Mouse (Mus musculus): ENCODE results near the gene Chil1. TPM values are rescaled to one million over a fixed set of nuclear protein-coding genes. Genes with fewer than 3 reads are reported as not detected.

Chil1 gene
- polyA plus RNA-seq, 1 experiment from 2014 or later, result 4.4 TPM

DNA sequence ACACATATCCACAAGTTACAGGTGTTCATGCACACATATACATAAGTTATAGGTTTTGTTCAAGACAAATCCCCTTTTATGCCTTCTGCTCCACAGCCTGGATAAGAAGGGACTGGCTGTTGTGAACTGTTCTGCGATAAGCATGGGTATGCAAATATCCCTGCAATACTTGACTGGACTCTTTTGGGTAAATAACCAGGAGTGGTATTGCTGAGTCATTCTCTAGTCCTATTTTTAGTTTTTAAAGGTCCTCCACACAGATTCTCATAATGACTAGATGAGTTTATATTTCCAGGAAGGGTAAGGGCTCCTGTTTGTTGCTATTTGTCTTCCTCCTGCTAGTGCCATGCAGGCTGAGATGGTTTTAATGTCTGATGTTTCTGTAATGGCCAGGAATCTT, 39.2 kb downstream of the Chil1 start:
- no peak for ATAC-seq (ENCODE audit: insufficient number of reproducible peaks, insufficient read depth, low FRiP score, low TSS enrichment, low read depth)
- Histone ChIP-seq H3K27ac (no peak overlapping the region), H3K4me3 (replicated peaks) (no peak overlapping the region), H3K9me3 (no peaks in the 10 kb centered on the region), H3K36me3 (no peaks in the 10 kb centered on the region), H3K4me1 (replicated peaks) (peaks cover 15% of the 10 kb centered on the region; the same call in 1 of the 2 replicates), H3K9ac (replicated peaks) (no peak overlapping the region), H3K4me2 (no peak overlapping the region), H3K27me3 (peaks cover 5% of the 10 kb centered on the region)
- 94% methylated on average over 1 of the region's 1 CpGs for WGBS

DNA sequence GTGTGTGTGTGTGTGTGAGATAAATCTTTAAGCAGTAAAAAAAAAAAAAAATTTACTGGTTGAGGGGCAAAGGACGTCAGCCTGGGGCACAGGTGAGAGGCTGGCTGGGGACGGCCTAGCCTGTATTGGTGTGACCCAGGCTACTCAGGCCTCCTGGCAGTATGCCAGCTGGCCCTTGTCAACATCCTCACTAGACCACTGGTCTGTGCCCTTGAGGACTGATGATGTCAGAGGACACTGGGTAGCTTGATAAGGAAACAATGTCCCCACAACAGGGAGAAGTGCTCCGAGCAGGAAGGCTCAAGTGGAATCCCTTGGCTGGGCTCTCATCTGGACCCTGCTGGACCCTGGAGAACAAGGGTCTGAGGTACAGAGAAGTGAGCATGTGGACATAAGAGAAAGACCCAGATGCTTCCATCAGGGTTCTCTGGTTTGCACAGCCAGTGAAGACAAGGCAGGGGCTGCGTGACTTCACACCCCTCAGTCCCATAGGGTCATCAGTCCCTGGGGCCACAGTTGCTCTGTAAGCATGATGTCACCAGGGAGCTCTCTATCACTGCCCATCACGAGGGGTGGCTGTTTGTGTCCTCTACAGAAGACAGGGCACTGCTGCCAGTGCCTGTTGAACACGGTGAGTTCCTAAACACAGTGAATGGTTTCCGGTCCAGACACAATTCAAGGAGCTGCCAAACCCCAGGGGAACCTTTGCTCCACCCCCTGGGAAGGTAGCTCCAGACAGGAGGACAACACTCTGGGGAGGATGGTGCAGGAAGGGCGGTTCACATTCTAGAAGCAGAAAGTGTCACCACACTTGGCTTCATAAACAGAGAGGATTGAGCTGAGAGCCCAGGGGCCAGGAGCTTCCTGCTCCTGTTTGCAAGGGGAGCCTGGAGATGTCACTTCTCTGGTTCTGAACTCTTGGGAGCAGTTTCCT, 40.4 kb downstream of the Chil1 start:
- H3K9me3 ChIP-seq, result no peaks in the 10 kb centered on the region
- H3K4me2 ChIP-seq, result no peak overlapping the region
- WGBS, result 58% methylated on average over 8 of the region's 8 CpGs
- H3K4me1 ChIP-seq (replicated peaks), result 0 out of 2 replicates have a peak, but pooled peaks cover 6% of the 10 kb centered on the region
- H3K4me3 ChIP-seq (replicated peaks), result no peak overlapping the region
- H3K27ac ChIP-seq, result no peak overlapping the region
- ATAC-seq (ENCODE audit: insufficient number of reproducible peaks, insufficient read depth, low FRiP score, low TSS enrichment, low read depth), result no peak
- H3K9ac ChIP-seq (replicated peaks), result no peak overlapping the region
- peaks cover 5% of the 10 kb centered on the region for H3K27me3 ChIP-seq
- no peaks in the 10 kb centered on the region for H3K36me3 ChIP-seq

- whole genome bisulfite sequencing, result 87% methylated on average over 12 of the region's 12 CpGs
- Histone ChIP-seq H3K27ac (no peak overlapping the region), H3K36me3 (no peaks in the 10 kb centered on the region), H3K9me3 (no peaks in the 10 kb centered on the region), H3K4me3 (replicated peaks) (no peak overlapping the region), H3K27me3 (peaks cover 5% of the 10 kb centered on the region), H3K4me2 (no peak overlapping the region), H3K4me1 (replicated peaks) (0 out of 2 replicates have a peak, but pooled peaks cover 3% of the 10 kb centered on the region), H3K9ac (replicated peaks) (no peak overlapping the region)
- no peak for ATAC-seq (ENCODE audit: insufficient number of reproducible peaks, insufficient read depth, low FRiP score, low TSS enrichment, low read depth)
Observed at GRCm38 (mm10) chr1:134224649-134225227, 42.8 kb downstream of the Chil1 start.

GRCm38 (mm10) chr1:134225375-134225774, 43.4 kb downstream of the Chil1 start:
- no peak overlapping the region for H3K4me3 ChIP-seq (replicated peaks)
- no peak overlapping the region for H3K9ac ChIP-seq (replicated peaks)
- H3K27me3 ChIP-seq, result peaks cover 5% of the 10 kb centered on the region
- no peak for ATAC-seq (ENCODE audit: insufficient number of reproducible peaks, insufficient read depth, low FRiP score, low TSS enrichment, low read depth)
- no peak overlapping the region for H3K4me2 ChIP-seq
- H3K4me1 ChIP-seq (replicated peaks), result 0 out of 2 replicates have a peak, but pooled peaks cover 3% of the 10 kb centered on the region
- no peak overlapping the region for H3K27ac ChIP-seq
- H3K9me3 ChIP-seq, result no peaks in the 10 kb centered on the region
- WGBS, result 87% methylated on average over 5 of the region's 5 CpGs
- no peaks in the 10 kb centered on the region for H3K36me3 ChIP-seq

GRCm38 (mm10) chr1:134226739-134227138, 44.8 kb downstream of the Chil1 start:
- Histone ChIP-seq H3K9me3 (no peaks in the 10 kb centered on the region), H3K4me1 (replicated peaks) (0 out of 2 replicates have a peak, but pooled peaks cover 3% of the 10 kb centered on the region), H3K4me3 (replicated peaks) (no peak overlapping the region), H3K36me3 (no peaks in the 10 kb centered on the region), H3K4me2 (no peak overlapping the region), H3K27ac (no peak overlapping the region), H3K9ac (replicated peaks) (no peak overlapping the region), H3K27me3 (peaks cover 5% of the 10 kb centered on the region)
- ATAC-seq (ENCODE audit: insufficient number of reproducible peaks, insufficient read depth, low FRiP score, low TSS enrichment, low read depth), result no peak
- 75% methylated on average over 8 of the region's 8 CpGs for WGBS

- no peak overlapping the region for H3K27ac ChIP-seq
- 73% methylated on average over 5 of the region's 5 CpGs for WGBS
- no peak for ATAC-seq (ENCODE audit: insufficient number of reproducible peaks, insufficient read depth, low FRiP score, low TSS enrichment, low read depth)
- no peaks in the 10 kb centered on the region for H3K36me3 ChIP-seq
- H3K4me2 ChIP-seq, result no peak overlapping the region
- no peak overlapping the region for H3K4me3 ChIP-seq (replicated peaks)
- H3K27me3 ChIP-seq, result peaks cover 29% of the 10 kb centered on the region
- no peaks in the 10 kb centered on the region for H3K9me3 ChIP-seq
- H3K9ac ChIP-seq (replicated peaks), result no peak overlapping the region
- peaks cover 17% of the 10 kb centered on the region for H3K4me1 ChIP-seq (replicated peaks)
Observed at GRCm38 (mm10) chr1:134229806-134230575, 48.0 kb downstream of the Chil1 start.

- no peak overlapping the region for H3K4me3 ChIP-seq (replicated peaks)
- H3K4me2 ChIP-seq, result no peak overlapping the region
- H3K4me1 ChIP-seq (replicated peaks), result peaks cover 23% of the 10 kb centered on the region
- no peaks in the 10 kb centered on the region for H3K9me3 ChIP-seq
- ATAC-seq (ENCODE audit: insufficient number of reproducible peaks, insufficient read depth, low FRiP score, low TSS enrichment, low read depth), result no peak
- H3K36me3 ChIP-seq, result no peaks in the 10 kb centered on the region
- no peak overlapping the region for H3K27ac ChIP-seq
- H3K9ac ChIP-seq (replicated peaks), result no peak overlapping the region
- H3K27me3 ChIP-seq, result peaks cover 37% of the 10 kb centered on the region
- WGBS, result 82% methylated on average over 10 of the region's 10 CpGs
Observed at GRCm38 (mm10) chr1:134230638-134231228, 48.8 kb downstream of the Chil1 start.

DNA sequence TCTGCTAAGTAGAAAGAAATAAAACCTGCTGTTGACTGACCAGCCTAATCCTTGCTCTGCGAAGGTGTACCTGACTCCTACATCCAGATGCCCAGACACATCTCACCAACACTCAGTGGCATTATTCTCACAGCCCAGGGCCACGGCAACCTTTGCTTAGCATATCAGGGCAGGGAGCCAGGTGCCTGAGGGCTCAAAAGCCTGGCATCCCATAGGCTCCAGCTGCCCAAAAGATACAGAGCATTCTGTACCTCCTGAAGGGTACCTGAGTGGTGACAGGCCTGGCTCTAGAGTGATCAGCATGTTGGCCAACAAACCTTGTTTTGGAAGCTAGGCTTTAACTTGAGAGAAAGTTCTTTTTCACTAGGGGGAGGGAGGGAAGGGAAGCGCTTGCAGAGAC, 49.3 kb downstream of the Chil1 start:
- H3K27ac ChIP-seq, result no peak overlapping the region
- no peak overlapping the region for H3K4me3 ChIP-seq (replicated peaks)
- peaks cover 42% of the 10 kb centered on the region for H3K27me3 ChIP-seq
- no peaks in the 10 kb centered on the region for H3K9me3 ChIP-seq
- no peaks in the 10 kb centered on the region for H3K36me3 ChIP-seq
- WGBS, result 82% methylated on average over 3 of the region's 3 CpGs
- H3K9ac ChIP-seq (replicated peaks), result no peak overlapping the region
- peaks cover 24% of the 10 kb centered on the region for H3K4me1 ChIP-seq (replicated peaks)
- no peak for ATAC-seq (ENCODE audit: insufficient number of reproducible peaks, insufficient read depth, low FRiP score, low TSS enrichment, low read depth)
- H3K4me2 ChIP-seq, result no peak overlapping the region

DNA sequence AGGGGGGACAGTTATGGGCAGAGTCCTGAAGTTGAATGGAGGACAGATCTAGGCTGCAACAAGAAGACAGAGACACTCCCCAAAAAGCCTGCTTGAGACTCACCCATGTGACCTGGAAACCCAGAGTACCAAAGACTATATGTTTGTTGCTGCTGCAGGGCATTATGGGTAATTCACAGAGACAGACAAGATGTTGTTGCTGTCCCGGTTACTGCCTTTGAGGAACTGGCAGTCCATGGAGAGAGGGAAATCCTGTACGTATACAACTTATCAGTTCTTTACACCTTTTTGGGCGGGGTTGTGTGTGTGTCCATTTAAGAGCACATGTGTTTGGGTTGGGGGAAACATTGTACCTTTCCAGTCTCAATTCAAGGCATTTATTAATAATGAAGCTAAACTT, 49.7 kb downstream of the Chil1 start:
- peaks cover 24% of the 10 kb centered on the region for H3K4me1 ChIP-seq (replicated peaks)
- ATAC-seq (ENCODE audit: insufficient number of reproducible peaks, insufficient read depth, low FRiP score, low TSS enrichment, low read depth), result no peak
- H3K27ac ChIP-seq, result no peak overlapping the region
- no peak overlapping the region for H3K4me3 ChIP-seq (replicated peaks)
- H3K9ac ChIP-seq (replicated peaks), result no peak overlapping the region
- no peaks in the 10 kb centered on the region for H3K9me3 ChIP-seq
- H3K4me2 ChIP-seq, result no peak overlapping the region
- no peaks in the 10 kb centered on the region for H3K36me3 ChIP-seq
- 63% methylated on average over 3 of the region's 3 CpGs for WGBS
- peaks cover 46% of the 10 kb centered on the region for H3K27me3 ChIP-seq

- peaks cover 24% of the 10 kb centered on the region for H3K4me1 ChIP-seq (replicated peaks)
- H3K4me2 ChIP-seq, result no peak overlapping the region
- 70% methylated on average over 8 of the region's 8 CpGs for WGBS
- H3K27me3 ChIP-seq, result peaks cover 53% of the 10 kb centered on the region
- no peak for ATAC-seq (ENCODE audit: insufficient number of reproducible peaks, insufficient read depth, low FRiP score, low TSS enrichment, low read depth)
- no peak overlapping the region for H3K4me3 ChIP-seq (replicated peaks)
- no peak overlapping the region for H3K9ac ChIP-seq (replicated peaks)
- H3K9me3 ChIP-seq, result no peaks in the 10 kb centered on the region
- no peak overlapping the region for H3K27ac ChIP-seq
- no peaks in the 10 kb centered on the region for H3K36me3 ChIP-seq
Observed at GRCm38 (mm10) chr1:134232326-134232725, 50.4 kb downstream of the Chil1 start.

Data from limb, embryonic 12.5 days (tissue).